Mouse (Mus musculus): Measurements from ENCODE around the gene March7. TPM values are rescaled to one million over a fixed set of nuclear protein-coding genes. Genes with fewer than 3 reads are reported as not detected.

Gene March7
- polyA plus RNA-seq, 1 experiment from 2014 or later: 53.5 TPM

DNA sequence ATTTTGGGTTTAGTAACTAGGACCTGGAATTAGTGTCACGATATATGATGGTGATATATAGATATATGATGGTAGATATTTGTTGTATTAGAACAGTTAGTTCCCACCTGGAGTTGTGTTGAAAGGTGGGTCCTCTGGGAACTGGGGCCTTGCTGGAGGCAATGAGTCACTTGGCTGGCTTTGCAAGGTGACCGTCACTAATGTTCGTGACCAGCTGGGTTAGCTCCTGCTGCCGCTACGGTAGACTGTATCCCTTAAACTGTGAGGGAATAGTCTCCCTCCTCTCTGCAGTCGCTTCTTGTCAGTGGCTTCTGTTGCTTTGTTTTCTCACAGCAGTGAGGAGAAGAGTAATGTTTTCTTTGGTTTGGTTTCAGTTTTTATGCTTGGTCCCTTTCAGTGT lies 11.5 kb downstream of the March7 start:
- Histone ChIP-seq H3K36me3 (ENCODE audit: control insufficient read depth, insufficient read depth) (peaks cover 5% of the 10 kb centered on the region; the same call in 1 of the 2 replicates), H3K4me1 (replicated peaks; ENCODE audit: control insufficient read depth, insufficient read depth, low read length) (peaks cover 8% of the 10 kb centered on the region; the same call in 1 of the 2 replicates), H3K27me3 (replicated peaks; ENCODE audit: control insufficient read depth, insufficient read depth, low read length) (no peaks in the 10 kb centered on the region), H3K9me3 (ENCODE audit: control insufficient read depth) (no peaks in the 10 kb centered on the region), H3K4me2 (replicated peaks; ENCODE audit: low read depth) (no peak overlapping the region), H3K4me3 (ENCODE audit: low read depth, low read length) (no peak overlapping the region), H3K27ac (ENCODE audit: low read depth, low read length) (no peak overlapping the region), H3K9ac (ENCODE audit: low read depth, low read length) (no peak overlapping the region)
- 44% methylated on average over 6 of the region's 6 CpGs for WGBS
- no peak for TF ChIP-seq CTCF (IDR thresholded peaks at IDR 0.05; ENCODE audit: low read depth)
- no peak for ATAC-seq

DNA sequence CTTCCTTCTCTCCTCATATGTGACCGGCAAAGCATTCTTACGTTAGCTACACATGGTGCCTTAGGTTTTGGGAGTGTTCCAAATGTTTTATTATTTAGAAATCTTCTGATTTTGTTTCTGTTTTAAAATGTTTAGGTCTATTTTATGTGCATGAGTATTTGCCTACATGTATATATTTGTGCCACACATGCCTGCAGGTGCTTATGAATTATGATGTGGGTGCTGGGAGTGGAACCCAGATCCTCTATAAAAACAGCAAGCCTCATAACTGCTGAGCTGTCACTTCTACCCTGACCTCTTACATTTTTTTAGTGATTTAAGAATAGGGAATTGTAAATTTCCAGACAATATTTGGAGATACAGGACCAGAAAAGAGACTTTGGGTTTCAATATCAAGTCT lies 12.3 kb downstream of the March7 start:
- no peak overlapping the region for H3K27ac ChIP-seq (ENCODE audit: low read depth, low read length)
- H3K27me3 ChIP-seq (replicated peaks; ENCODE audit: control insufficient read depth, insufficient read depth, low read length): no peaks in the 10 kb centered on the region
- no peak overlapping the region for H3K9ac ChIP-seq (ENCODE audit: low read depth, low read length)
- TF ChIP-seq CTCF (IDR thresholded peaks at IDR 0.05; ENCODE audit: low read depth): no peak
- H3K4me3 ChIP-seq (ENCODE audit: low read depth, low read length): no peak overlapping the region
- no peaks in the 10 kb centered on the region for H3K9me3 ChIP-seq (ENCODE audit: control insufficient read depth)
- H3K4me1 ChIP-seq (replicated peaks; ENCODE audit: control insufficient read depth, insufficient read depth, low read length): peaks cover 4% of the 10 kb centered on the region; the same call in 1 of the 2 replicates
- peaks cover 5% of the 10 kb centered on the region; the same call in 1 of the 2 replicates for H3K36me3 ChIP-seq (ENCODE audit: control insufficient read depth, insufficient read depth)
- H3K4me2 ChIP-seq (replicated peaks; ENCODE audit: low read depth): no peak overlapping the region
- 76% methylated on average over 2 of the region's 2 CpGs for WGBS
- ATAC-seq: no peak

DNA sequence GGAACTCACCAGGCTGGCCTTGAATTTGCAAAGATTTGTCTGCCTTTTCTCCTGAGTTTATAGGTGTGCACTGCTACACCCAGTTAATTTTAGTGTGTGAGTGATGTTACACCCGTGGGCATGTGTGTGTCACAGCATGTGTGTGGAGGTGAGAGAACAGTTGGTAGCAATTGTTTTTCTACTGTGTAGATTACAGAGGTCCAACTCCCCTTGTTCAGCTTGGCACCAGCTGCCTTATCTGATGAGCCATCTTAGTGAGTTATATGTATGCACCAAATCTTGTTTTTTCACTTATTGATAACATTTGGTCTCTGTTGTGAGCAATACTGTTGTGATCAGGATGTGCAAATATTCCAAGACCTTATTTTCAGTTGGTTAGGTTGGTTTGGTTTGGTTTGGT lies 13.8 kb downstream of the March7 start:
- Histone ChIP-seq H3K9ac (ENCODE audit: low read depth, low read length) (no peak overlapping the region), H3K36me3 (ENCODE audit: control insufficient read depth, insufficient read depth) (no peaks in the 10 kb centered on the region), H3K27ac (ENCODE audit: low read depth, low read length) (no peak overlapping the region), H3K27me3 (replicated peaks; ENCODE audit: control insufficient read depth, insufficient read depth, low read length) (no peaks in the 10 kb centered on the region), H3K9me3 (ENCODE audit: control insufficient read depth) (no peaks in the 10 kb centered on the region), H3K4me1 (replicated peaks; ENCODE audit: control insufficient read depth, insufficient read depth, low read length) (peaks cover 4% of the 10 kb centered on the region; the same call in 1 of the 2 replicates), H3K4me2 (replicated peaks; ENCODE audit: low read depth) (no peak overlapping the region), H3K4me3 (ENCODE audit: low read depth, low read length) (no peak overlapping the region)
- WGBS: 67% methylated on average over 1 of the region's 1 CpGs
- no peak for TF ChIP-seq CTCF (IDR thresholded peaks at IDR 0.05; ENCODE audit: low read depth)
- no peak for ATAC-seq

DNA sequence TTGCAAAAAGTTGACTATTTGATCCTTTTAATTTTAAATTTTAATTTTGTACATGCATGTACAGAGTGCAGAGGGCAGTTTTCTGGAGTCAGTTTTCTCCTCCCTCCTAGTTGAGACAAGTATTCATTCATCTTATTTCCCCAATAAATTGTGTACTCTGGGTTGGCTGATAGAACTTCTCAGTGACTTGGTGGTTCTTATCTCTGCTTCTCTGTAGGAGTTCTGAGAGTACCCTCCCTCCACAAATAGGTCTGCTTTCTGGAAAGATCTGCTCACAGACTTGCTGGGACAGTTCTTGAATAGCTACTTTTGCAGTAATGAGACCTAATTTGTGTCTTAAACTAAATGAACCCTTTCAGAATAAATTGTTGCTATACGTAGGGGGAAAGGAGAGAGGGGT lies 18.8 kb downstream of the March7 start:
- Histone ChIP-seq H3K9ac (ENCODE audit: low read depth, low read length) (no peak overlapping the region), H3K4me1 (replicated peaks; ENCODE audit: control insufficient read depth, insufficient read depth, low read length) (no peaks in the 10 kb centered on the region), H3K27ac (ENCODE audit: low read depth, low read length) (no peak overlapping the region), H3K4me3 (ENCODE audit: low read depth, low read length) (no peak overlapping the region), H3K27me3 (replicated peaks; ENCODE audit: control insufficient read depth, insufficient read depth, low read length) (no peaks in the 10 kb centered on the region), H3K36me3 (ENCODE audit: control insufficient read depth, insufficient read depth) (peaks cover 27% of the 10 kb centered on the region), H3K9me3 (ENCODE audit: control insufficient read depth) (no peaks in the 10 kb centered on the region), H3K4me2 (replicated peaks; ENCODE audit: low read depth) (no peak overlapping the region)
- TF ChIP-seq CTCF (IDR thresholded peaks at IDR 0.05; ENCODE audit: low read depth): no peak
- ATAC-seq: no peak
- whole genome bisulfite sequencing: 93% methylated on average over 1 of the region's 1 CpGs

DNA sequence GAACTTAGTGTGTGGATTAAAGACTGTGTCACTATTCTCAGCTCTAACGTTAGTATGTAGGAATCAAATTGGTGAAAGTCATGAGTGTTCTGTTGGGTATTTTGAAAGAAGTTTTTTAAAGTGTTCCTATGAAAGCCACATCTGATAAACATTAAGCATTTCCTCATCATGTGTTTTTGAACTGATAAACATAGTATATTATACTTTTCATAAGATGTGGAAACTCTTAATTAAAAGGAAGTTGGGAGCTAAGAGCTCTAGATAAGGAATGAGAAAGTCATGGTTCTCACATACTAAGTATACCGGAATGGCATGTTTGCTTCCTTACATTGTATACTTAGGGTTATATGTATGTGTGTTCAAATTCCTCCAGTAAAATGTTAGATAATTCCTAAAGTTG lies 20.7 kb downstream of the March7 start:
- H3K36me3 ChIP-seq (ENCODE audit: control insufficient read depth, insufficient read depth): peaks cover 40% of the 10 kb centered on the region
- WGBS: 75% methylated on average over 2 of the region's 2 CpGs
- ATAC-seq: no peak

DNA sequence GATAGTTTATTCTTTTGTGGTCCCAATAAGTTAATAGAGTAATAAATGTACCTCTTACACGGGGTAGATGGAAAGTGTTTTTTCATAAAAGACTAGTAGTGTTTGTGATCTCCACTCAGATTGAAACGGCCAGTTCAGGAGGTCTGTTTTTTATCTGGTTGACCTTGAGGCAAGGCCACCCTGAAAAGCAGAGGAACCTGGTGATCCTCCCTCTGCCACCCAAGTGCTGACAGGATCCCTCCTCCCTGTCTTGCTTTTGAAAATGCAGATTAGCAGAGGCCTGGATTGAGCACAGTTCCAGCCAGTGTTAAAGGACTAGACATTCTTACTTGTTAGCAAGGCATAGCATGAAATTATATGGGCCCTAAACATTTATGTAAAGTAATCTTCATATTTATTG lies 23.5 kb downstream of the March7 start:
- WGBS: 26% methylated on average over 2 of the region's 2 CpGs
- TF ChIP-seq CTCF (IDR thresholded peaks at IDR 0.05; ENCODE audit: low read depth): no peak

More for the DNA sequence above, 20.7 kb downstream of the March7 start:
- Histone ChIP-seq H3K4me2 (replicated peaks; ENCODE audit: low read depth) (no peak overlapping the region), H3K4me1 (replicated peaks; ENCODE audit: control insufficient read depth, insufficient read depth, low read length) (no peaks in the 10 kb centered on the region), H3K4me3 (ENCODE audit: low read depth, low read length) (no peak overlapping the region), H3K27ac (ENCODE audit: low read depth, low read length) (no peak overlapping the region), H3K9ac (ENCODE audit: low read depth, low read length) (no peak overlapping the region), H3K27me3 (replicated peaks; ENCODE audit: control insufficient read depth, insufficient read depth, low read length) (no peaks in the 10 kb centered on the region), H3K9me3 (ENCODE audit: control insufficient read depth) (no peaks in the 10 kb centered on the region)
- TF ChIP-seq CTCF (IDR thresholded peaks at IDR 0.05; ENCODE audit: low read depth): no peak

DNA sequence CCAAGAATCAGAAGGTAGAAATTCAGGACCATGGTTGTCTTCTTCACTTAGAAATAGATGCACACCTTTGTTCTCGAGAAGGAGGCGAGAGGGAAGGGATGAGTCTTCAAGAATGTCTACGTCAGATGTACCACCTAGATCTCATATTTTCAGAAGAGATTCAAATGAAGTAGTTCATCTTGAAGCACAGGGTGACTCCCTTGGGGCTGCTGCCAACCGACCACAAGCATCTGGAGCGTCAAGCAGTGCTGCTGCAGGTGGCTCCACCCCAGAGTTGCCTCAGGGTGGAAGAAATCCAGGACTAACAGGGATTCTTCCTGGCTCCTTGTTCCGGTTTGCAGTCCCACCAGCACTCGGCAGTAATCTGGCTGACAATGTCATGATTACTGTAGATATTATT lies 24.8 kb downstream of the March7 start:
- H3K4me2 ChIP-seq (replicated peaks; ENCODE audit: low read depth): no peak overlapping the region
- ATAC-seq: no peak

More for the DNA sequence above, 23.5 kb downstream of the March7 start:
- Histone ChIP-seq H3K4me1 (replicated peaks; ENCODE audit: control insufficient read depth, insufficient read depth, low read length) (no peaks in the 10 kb centered on the region), H3K9me3 (ENCODE audit: control insufficient read depth) (no peaks in the 10 kb centered on the region), H3K4me3 (ENCODE audit: low read depth, low read length) (no peak overlapping the region), H3K4me2 (replicated peaks; ENCODE audit: low read depth) (no peak overlapping the region), H3K9ac (ENCODE audit: low read depth, low read length) (no peak overlapping the region), H3K36me3 (ENCODE audit: control insufficient read depth, insufficient read depth) (peaks cover 59% of the 10 kb centered on the region), H3K27ac (ENCODE audit: low read depth, low read length) (no peak overlapping the region), H3K27me3 (replicated peaks; ENCODE audit: control insufficient read depth, insufficient read depth, low read length) (no peaks in the 10 kb centered on the region)
- ATAC-seq: no peak

More for the DNA sequence above, 24.8 kb downstream of the March7 start:
- no peak overlapping the region for H3K27ac ChIP-seq (ENCODE audit: low read depth, low read length)
- 85% methylated on average over 7 of the region's 7 CpGs for WGBS
- no peaks in the 10 kb centered on the region for H3K9me3 ChIP-seq (ENCODE audit: control insufficient read depth)
- H3K4me1 ChIP-seq (replicated peaks; ENCODE audit: control insufficient read depth, insufficient read depth, low read length): no peaks in the 10 kb centered on the region
- no peaks in the 10 kb centered on the region for H3K27me3 ChIP-seq (replicated peaks; ENCODE audit: control insufficient read depth, insufficient read depth, low read length)
- no peak for TF ChIP-seq CTCF (IDR thresholded peaks at IDR 0.05; ENCODE audit: low read depth)
- no peak overlapping the region for H3K9ac ChIP-seq (ENCODE audit: low read depth, low read length)
- H3K4me3 ChIP-seq (ENCODE audit: low read depth, low read length): no peak overlapping the region
- peaks cover 69% of the 10 kb centered on the region for H3K36me3 ChIP-seq (ENCODE audit: control insufficient read depth, insufficient read depth)

Data from intestine, postnatal 0 days (tissue).